Mouse (Mus musculus): ENCODE measurements around the gene Pcdh9. TPM values are rescaled to one million over a fixed set of nuclear protein-coding genes. Genes with fewer than 3 reads are reported as not detected.

Pcdh9 gene
- polyA plus RNA-seq (2015; fragmentation: Illumina TruSeq; extraction: RNeasy Lipid Tissue Mini Kit (QIAGEN cat#74804); ENCODE audit: insufficient read depth, low replicate concordance) = 1.7 TPM

GRCm38 (mm10) chr14:93890519-93891370, at the start of gene Pcdh9:
Gene Pcdh9, minus strand, starts transcription at chr14:93890679.

Measured in spleen, adult 10 weeks (tissue).